Mouse (Mus musculus): Measurements from ENCODE around the gene Cinp.

DNA sequence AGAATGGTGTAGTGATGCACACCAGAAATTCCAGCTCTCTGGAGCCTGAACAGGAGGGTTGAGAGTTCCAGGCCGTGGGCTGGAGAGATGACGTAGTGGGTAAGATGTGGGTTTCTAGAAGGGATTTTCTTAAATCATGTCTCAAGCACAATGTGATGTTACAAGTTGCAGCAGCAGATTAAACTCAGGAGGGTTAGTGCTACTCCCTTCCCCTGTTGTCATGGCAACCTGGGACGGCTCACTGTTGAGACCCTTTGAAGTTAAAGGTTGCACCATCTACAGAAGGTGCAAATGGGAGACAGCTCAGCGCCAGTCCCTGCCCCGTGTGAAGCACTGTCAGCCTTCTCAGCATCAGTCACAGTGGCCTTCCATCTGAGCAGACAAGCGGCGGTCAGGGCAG lies 27.7 kb downstream of the Cinp start:
- TF ChIP-seq POLR2A (IDR thresholded peaks at IDR 0.05; ENCODE audit: extremely low read depth, insufficient read depth, low read length) = no peak
- no peak for TF ChIP-seq CTCF (IDR thresholded peaks at IDR 0.05; ENCODE audit: extremely low read depth, insufficient read depth, low read length)
